Mouse (Mus musculus): ENCODE results near the gene Nostrin. TPM values are rescaled to one million over a fixed set of nuclear protein-coding genes. Genes with fewer than 3 reads are reported as not detected.

Gene Nostrin
- polyA plus RNA-seq, 1 experiment: 0.13 TPM

- no peak overlapping the region for H3ac ChIP-seq (ENCODE audit: control insufficient read depth, insufficient read length)
- peaks cover 6% of the 10 kb centered on the region for H3K36me3 ChIP-seq (ENCODE audit: control insufficient read depth, insufficient read depth)
These were observed 31.0 kb upstream of the Nostrin start for GRCm38 (mm10) chr2:69104511-69105145.

GRCm38 (mm10) chr2:69109246-69109645 is 26.4 kb upstream of the Nostrin start:
- H3K27me3 ChIP-seq (ENCODE audit: control insufficient read depth, insufficient read depth, insufficient read length): no peaks in the 10 kb centered on the region
- no peak overlapping the region for H3K4me3 ChIP-seq
- no peak for TF ChIP-seq MAX (IDR thresholded peaks at IDR 0.05; ENCODE audit: low read depth)
- peak overlapping the region; percentile 79 for H3K4me2 ChIP-seq (ENCODE audit: low read depth)
- H3ac ChIP-seq (ENCODE audit: control insufficient read depth, insufficient read length): no peak overlapping the region
- no peaks in the 10 kb centered on the region for H3K79me2 ChIP-seq (ENCODE audit: control insufficient read depth, insufficient read depth)
- peaks cover 6% of the 10 kb centered on the region for H3K36me3 ChIP-seq (ENCODE audit: control insufficient read depth, insufficient read depth)

More at GRCm38 (mm10) chr2:69104511-69105145, 31.0 kb upstream of the Nostrin start:
- Histone ChIP-seq H3K27me3 (ENCODE audit: control insufficient read depth, insufficient read depth, insufficient read length) (no peaks in the 10 kb centered on the region), H3K4me2 (ENCODE audit: low read depth) (no peak overlapping the region), H3K4me3 (no peak overlapping the region), H3K79me2 (ENCODE audit: control insufficient read depth, insufficient read depth) (no peaks in the 10 kb centered on the region)
- TF ChIP-seq E2F4 (IDR thresholded peaks at IDR 0.05; ENCODE audit: insufficient read depth) (no peak), TCF12 (IDR thresholded peaks at IDR 0.05; ENCODE audit: insufficient read depth, poor library complexity, severe bottlenecking) (no peak), MYOD1 (IDR thresholded peaks at IDR 0.05; ENCODE audit: control insufficient read depth in 1 of 3, insufficient read length in 2 of 3, low read depth in 2 of 3) (no peak), TCF3 (IDR thresholded peaks at IDR 0.05; ENCODE audit: insufficient read length, low read depth) (no peak), MYOG (IDR thresholded peaks at IDR 0.05; ENCODE audit: control insufficient read depth in 1 of 3, insufficient read depth in 1 of 3, insufficient read length in 2 of 3, low read depth in 2 of 3) (no peak), POLR2A (IDR thresholded peaks at IDR 0.05; ENCODE audit: insufficient read length, low read depth) (no peak)

- no peaks in the 10 kb centered on the region for H3K79me2 ChIP-seq (ENCODE audit: control insufficient read depth, insufficient read depth)
- peak; percentile 70 for TF ChIP-seq TCF12 (IDR thresholded peaks at IDR 0.05; ENCODE audit: insufficient read depth, poor library complexity, severe bottlenecking)
- TF ChIP-seq MYOG (IDR thresholded peaks at IDR 0.05; ENCODE audit: control insufficient read depth in 1 of 3, insufficient read depth in 1 of 3, insufficient read length in 2 of 3, low read depth in 2 of 3): peak in 1 of 3 experiments; percentile 16
- TF ChIP-seq E2F4 (IDR thresholded peaks at IDR 0.05; ENCODE audit: insufficient read depth): no peak
- TF ChIP-seq MYOD1 (IDR thresholded peaks at IDR 0.05; ENCODE audit: control insufficient read depth in 1 of 3, insufficient read length in 2 of 3, low read depth in 2 of 3): peak; percentile 85 to 90 (median 86)
- H3K4me2 ChIP-seq (ENCODE audit: low read depth): peak overlapping the region; percentile 79
- no peak overlapping the region for H3ac ChIP-seq (ENCODE audit: control insufficient read depth, insufficient read length)
- no peaks in the 10 kb centered on the region for H3K27me3 ChIP-seq (ENCODE audit: control insufficient read depth, insufficient read depth, insufficient read length)
- no peak overlapping the region for H3K4me3 ChIP-seq
- H3K36me3 ChIP-seq (ENCODE audit: control insufficient read depth, insufficient read depth): peaks cover 6% of the 10 kb centered on the region
These were observed 25.9 kb upstream of the Nostrin start for GRCm38 (mm10) chr2:69109710-69110109.

DNA sequence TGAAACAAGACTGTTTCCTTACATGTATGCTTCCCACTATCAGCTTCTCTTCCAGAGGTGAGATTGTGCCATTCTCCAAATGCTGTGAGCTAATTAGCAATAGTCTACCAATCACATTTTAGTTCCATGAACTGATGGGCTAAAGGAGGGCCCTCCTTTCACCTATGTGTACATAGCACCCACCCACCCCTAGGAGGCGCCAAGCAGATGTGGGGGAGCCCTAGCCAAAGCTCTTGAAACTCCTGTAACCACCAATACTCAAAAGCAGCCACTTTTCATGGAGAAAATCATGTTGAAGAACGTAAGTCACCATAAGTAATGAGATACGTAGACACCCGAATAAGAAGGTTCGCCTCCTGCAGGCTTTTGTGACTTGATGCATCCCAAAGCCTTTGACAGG is 23.0 kb upstream of the Nostrin start:
- no peaks in the 10 kb centered on the region for H3K27me3 ChIP-seq (ENCODE audit: control insufficient read depth, insufficient read depth, insufficient read length)
- H3K79me2 ChIP-seq (ENCODE audit: control insufficient read depth, insufficient read depth): no peaks in the 10 kb centered on the region
- H3K4me2 ChIP-seq (ENCODE audit: low read depth): no peak overlapping the region
- no peak overlapping the region for H3K4me3 ChIP-seq
- TF ChIP-seq TCF3 (IDR thresholded peaks at IDR 0.05; ENCODE audit: insufficient read length, low read depth) (no peak), USF1 (IDR thresholded peaks at IDR 0.05; ENCODE audit: low read depth) (no peak), MYOG (IDR thresholded peaks at IDR 0.05; ENCODE audit: control insufficient read depth in 1 of 3, insufficient read depth in 1 of 3, insufficient read length in 2 of 3, low read depth in 2 of 3) (no peak), MYOD1 (IDR thresholded peaks at IDR 0.05; ENCODE audit: control insufficient read depth in 1 of 3, insufficient read length in 2 of 3, low read depth in 2 of 3) (no peak), TCF12 (IDR thresholded peaks at IDR 0.05; ENCODE audit: insufficient read depth, poor library complexity, severe bottlenecking) (no peak), CEBPB (IDR thresholded peaks at IDR 0.05; ENCODE audit: insufficient read depth, poor library complexity, severe bottlenecking) (no peak), POLR2A (IDR thresholded peaks at IDR 0.05; ENCODE audit: insufficient read length, low read depth) (no peak), MAX (IDR thresholded peaks at IDR 0.05; ENCODE audit: low read depth) (no peak), REST (IDR thresholded peaks at IDR 0.05; ENCODE audit: insufficient read depth, insufficient read length) (no peak), SRF (IDR thresholded peaks at IDR 0.05; ENCODE audit: control insufficient read depth, insufficient read length, low read depth) (no peak), POLR2AphosphoS2 (IDR thresholded peaks at IDR 0.05; ENCODE audit: insufficient read length, low read depth) (no peak), E2F4 (IDR thresholded peaks at IDR 0.05; ENCODE audit: insufficient read depth) (no peak)
- no peak overlapping the region for H3ac ChIP-seq (ENCODE audit: control insufficient read depth, insufficient read length)
- peaks cover 10% of the 10 kb centered on the region for H3K36me3 ChIP-seq (ENCODE audit: control insufficient read depth, insufficient read depth)

GRCm38 (mm10) chr2:69113829-69114547 is 21.6 kb upstream of the Nostrin start:
- no peak for TF ChIP-seq REST (IDR thresholded peaks at IDR 0.05; ENCODE audit: insufficient read depth, insufficient read length)
- TF ChIP-seq TCF3 (IDR thresholded peaks at IDR 0.05; ENCODE audit: insufficient read length, low read depth): no peak
- TF ChIP-seq CEBPB (IDR thresholded peaks at IDR 0.05; ENCODE audit: insufficient read depth, poor library complexity, severe bottlenecking): no peak
- H3K4me3 ChIP-seq: no peak overlapping the region
- no peaks in the 10 kb centered on the region for H3K27me3 ChIP-seq (ENCODE audit: control insufficient read depth, insufficient read depth, insufficient read length)
- peaks cover 4% of the 10 kb centered on the region for H3K36me3 ChIP-seq (ENCODE audit: control insufficient read depth, insufficient read depth)
- H3ac ChIP-seq (ENCODE audit: control insufficient read depth, insufficient read length): no peak overlapping the region
- no peaks in the 10 kb centered on the region for H3K79me2 ChIP-seq (ENCODE audit: control insufficient read depth, insufficient read depth)
- no peak overlapping the region for H3K4me2 ChIP-seq (ENCODE audit: low read depth)

All from myocyte (in vitro differentiated cells).